Comparison of ENCODE assay signal across 14 mouse cellular contexts in genomic region chr13:45809777-45810410, GRCm38 (mm10).
A peak's percentile ranks its signal among the peaks of the same experiment; 100 is the strongest.
DNase-seq lines count a peak whose midpoint lies in the region; ATAC-seq lines count a peak whose summit lies in the region.
"Had no signal": no experiment of that assay in that cellular context is flagged by ENCODE, and none has a peak within 500 bp of the region (broad histone marks: within the 10 kb centered on the region; RNA-seq: fewer than 3 reads in every experiment).

No protein-coding gene starts in this region.

- H3K4me3 ChIP-seq in hindbrain, embryonic 10.5 days = no peak overlapping the region
- H3K4me3 ChIP-seq in hindbrain, embryonic 12.5 days = no peak overlapping the region
- no peak overlapping the region for H3K4me3 ChIP-seq in midbrain, embryonic 10.5 days
- H3K4me3 ChIP-seq in midbrain, embryonic 15.5 days = no peak overlapping the region
- H3K4me3 ChIP-seq: limb, embryonic 15.5 days; megakaryocyte, embryonic 14.5 days had no signal

- H3K9me3 ChIP-seq in hindbrain, embryonic 10.5 days = no peaks in the 10 kb centered on the region
- H3K9me3 ChIP-seq in hindbrain, embryonic 12.5 days (replicated peaks) = no peaks in the 10 kb centered on the region
- no peaks in the 10 kb centered on the region for H3K9me3 ChIP-seq in midbrain, embryonic 10.5 days (replicated peaks)
- H3K9me3 ChIP-seq in midbrain, embryonic 15.5 days = no peaks in the 10 kb centered on the region
- H3K9me3 ChIP-seq: limb, embryonic 15.5 days; megakaryocyte, embryonic 14.5 days had no signal

- peaks cover 45% of the 10 kb centered on the region for H3K4me1 ChIP-seq in hindbrain, embryonic 10.5 days (replicated peaks)
- H3K4me1 ChIP-seq in hindbrain, embryonic 12.5 days = peaks cover 31% of the 10 kb centered on the region
- H3K4me1 ChIP-seq in midbrain, embryonic 10.5 days = peaks cover 47% of the 10 kb centered on the region
- peaks cover 35% of the 10 kb centered on the region for H3K4me1 ChIP-seq in midbrain, embryonic 15.5 days

- H3K9ac ChIP-seq in hindbrain, embryonic 12.5 days = no peak overlapping the region
- no peak overlapping the region for H3K9ac ChIP-seq in midbrain, embryonic 15.5 days
- H3K9ac ChIP-seq: limb, embryonic 15.5 days had no signal

- 44% methylated on average over 16 of the region's 16 CpGs for WGBS in hindbrain, embryonic 10.5 days
- 37% methylated on average over 16 of the region's 16 CpGs for WGBS in hindbrain, embryonic 12.5 days
- 53% methylated on average over 16 of the region's 16 CpGs for WGBS in midbrain, embryonic 10.5 days
- WGBS in midbrain, embryonic 15.5 days = 51% methylated on average over 16 of the region's 16 CpGs

- no peak overlapping the region; the same call in 1 of the 2 replicates for H3K27ac ChIP-seq in hindbrain, embryonic 10.5 days
- no peak overlapping the region for H3K27ac ChIP-seq in hindbrain, embryonic 12.5 days
- H3K27ac ChIP-seq in midbrain, embryonic 10.5 days (replicated peaks) = 0 out of 2 replicates have a peak overlapping the region, but pooled peaks have one; percentile 6
- no peak overlapping the region for H3K27ac ChIP-seq in midbrain, embryonic 15.5 days
- H3K27ac ChIP-seq: limb, embryonic 15.5 days had no signal

- no peak for ATAC-seq in hindbrain, embryonic 12.5 days (ENCODE audit: low FRiP score)
- ATAC-seq in midbrain, embryonic 15.5 days (replicated peaks) = no peak

- H3K4me2 ChIP-seq in hindbrain, embryonic 12.5 days (replicated peaks) = no peak overlapping the region
- H3K4me2 ChIP-seq in midbrain, embryonic 15.5 days = no peak overlapping the region
- H3K4me2 ChIP-seq: limb, embryonic 15.5 days had no signal

- peaks cover 19% of the 10 kb centered on the region for H3K27me3 ChIP-seq in hindbrain, embryonic 10.5 days (ENCODE audit: insufficient read depth, poor library complexity, severe bottlenecking)
- no peaks in the 10 kb centered on the region for H3K27me3 ChIP-seq in hindbrain, embryonic 12.5 days
- H3K27me3 ChIP-seq in midbrain, embryonic 10.5 days (ENCODE audit: low read depth, poor library complexity, severe bottlenecking) = peaks cover 28% of the 10 kb centered on the region
- H3K27me3 ChIP-seq in midbrain, embryonic 15.5 days (replicated peaks) = no peaks in the 10 kb centered on the region
- H3K27me3 ChIP-seq: limb, embryonic 15.5 days; megakaryocyte, embryonic 14.5 days had no signal

- H3K36me3 ChIP-seq in hindbrain, embryonic 10.5 days = no peaks in the 10 kb centered on the region
- H3K36me3 ChIP-seq in hindbrain, embryonic 12.5 days = no peaks in the 10 kb centered on the region
- no peaks in the 10 kb centered on the region for H3K36me3 ChIP-seq in midbrain, embryonic 10.5 days
- no peaks in the 10 kb centered on the region for H3K36me3 ChIP-seq in midbrain, embryonic 15.5 days (replicated peaks)
- H3K36me3 ChIP-seq: limb, embryonic 15.5 days had no signal

- peak; percentile 42 for DNase-seq in hindbrain, embryonic 10.5 days (ENCODE audit: low spot score)
- DNase-seq in midbrain, embryonic 10.5 days (ENCODE audit: low spot score) = no peak
- peak; percentile 19 for DNase-seq in embryo, embryonic 11 days
- DNase-seq in mesoderm, embryonic 11.5 days (ENCODE audit: low read depth, low spot score) = peak; percentile 34
- no peak for DNase-seq in cerebellum, adult 8-10 months
- no peak for DNase-seq in yolk sac, embryonic 10.5 days (ENCODE audit: low spot score)
- DNase-seq: adrenal gland, adult 2 months; cerebellum, adult 18-20 months; gastrocnemius, postnatal 36 days; layer of hippocampus, adult 9-11 months had no signal

Comparison
In these comparisons a context has a peak if more than half of its experiments do, and no peak if none do; other contexts are left out.
1. DNase-seq: peak in hindbrain, embryonic 10.5 days (single experiment), embryo, embryonic 11 days (single experiment) and mesoderm, embryonic 11.5 days (single experiment); none in midbrain, embryonic 10.5 days (single experiment), cerebellum, adult 8-10 months (single experiment) and yolk sac, embryonic 10.5 days (single experiment).